Comparison of ENCODE assay signal across 13 mouse cellular contexts in the genomic region with DNA sequence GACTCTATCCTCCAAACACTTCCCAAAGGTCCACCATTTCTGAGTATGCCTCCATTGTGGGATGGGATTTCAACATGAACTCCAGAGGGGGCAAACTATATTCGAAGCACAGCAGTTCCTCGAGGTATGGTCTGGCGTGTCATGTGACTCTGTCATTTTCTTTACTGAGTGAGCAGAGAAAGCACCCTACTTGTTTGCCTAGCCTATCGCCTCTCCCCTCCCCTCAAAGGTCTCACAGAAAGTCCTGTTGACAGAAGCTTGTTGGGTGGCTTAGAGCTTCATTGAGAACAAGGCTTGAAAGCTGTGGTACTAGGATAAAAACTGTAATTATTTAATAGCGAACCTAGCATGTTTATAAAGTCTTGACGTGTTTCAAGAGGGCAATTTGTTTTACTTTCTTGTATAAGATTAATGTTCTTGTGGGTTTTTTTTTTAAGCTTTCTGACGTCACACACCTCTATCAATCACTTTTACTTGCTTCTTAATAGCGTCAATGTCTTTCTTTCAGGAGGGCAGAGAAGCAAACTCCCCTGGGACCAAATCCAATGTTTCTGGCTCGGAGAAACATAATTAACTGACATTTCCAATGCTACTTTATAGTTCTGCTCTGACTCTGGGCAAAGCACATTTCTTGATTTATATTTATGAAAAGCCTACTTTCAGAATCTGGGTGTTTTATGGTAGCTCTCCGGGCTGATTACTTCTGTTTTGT. TPM values are rescaled to one million over a fixed set of nuclear protein-coding genes. Genes with fewer than 3 reads are reported as not detected.
"Had no signal": no experiment of that assay in that cellular context is flagged by ENCODE, and none has a peak within 500 bp of the region (broad histone marks: within the 10 kb centered on the region; RNA-seq: fewer than 3 reads in every experiment).

No protein-coding gene starts in this region.

- H3K4me2 ChIP-seq: limb, embryonic 15.5 days; liver, embryonic 12.5 days; midbrain, embryonic 13.5 days; stomach, embryonic 15.5 days had no signal

- H3K4me3 ChIP-seq: limb, embryonic 15.5 days; liver, embryonic 12.5 days; midbrain, embryonic 13.5 days; stomach, embryonic 15.5 days had no signal

- ATAC-seq: hindbrain, postnatal 0 days; liver, embryonic 12.5 days; midbrain, embryonic 13.5 days had no signal

- DNase-seq: kidney, adult 9 months; kidney, postnatal 14 days; layer of hippocampus, adult 9-11 months; layer of hippocampus, postnatal 36 days; right cerebral cortex, postnatal 4 days; spleen, adult 18-20 months; thymus, postnatal 4 days had no signal

- H3K9me3 ChIP-seq: limb, embryonic 15.5 days; liver, embryonic 12.5 days; midbrain, embryonic 13.5 days; stomach, embryonic 15.5 days had no signal

- H3K27me3 ChIP-seq: limb, embryonic 15.5 days; liver, embryonic 12.5 days; midbrain, embryonic 13.5 days had no signal

- H3K4me1 ChIP-seq: liver, embryonic 12.5 days; midbrain, embryonic 13.5 days had no signal

- H3K27ac ChIP-seq: hindbrain, postnatal 0 days; limb, embryonic 15.5 days; liver, embryonic 12.5 days; midbrain, embryonic 13.5 days; stomach, embryonic 15.5 days had no signal

- H3K9ac ChIP-seq: limb, embryonic 15.5 days; liver, embryonic 12.5 days; midbrain, embryonic 13.5 days; stomach, embryonic 15.5 days had no signal

- H3K36me3 ChIP-seq: limb, embryonic 15.5 days; liver, embryonic 12.5 days; midbrain, embryonic 13.5 days; stomach, embryonic 15.5 days had no signal

RNA-seq across cellular contexts. Expression of a gene that starts 32.5 kb away (rescaled TPM):
- total RNA-seq: megakaryocyte-erythroid progenitor cell, adult 5-6 weeks had no signal
